Mouse (Mus musculus) midbrain, embryonic 15.5 days (tissue): ENCODE measurements around the gene Tmem91. TPM values are rescaled to one million over a fixed set of nuclear protein-coding genes. Genes with fewer than 3 reads are reported as not detected.
A peak's percentile ranks its signal among the peaks of the same experiment; 100 is the strongest.
"Not testable (repeated sequence)": the region's sequence is repeated elsewhere in the genome, so short reads cannot be mapped to it uniquely, and the experiment has no call there.

Experiments used
- ATAC-seq: fragments of 200-750 bp; cut with Nextera tagmentation; replicated peaks from 2 replicates; pipeline ENCODE4 v1.8.0; 2017; ENCODE audit warnings: moderate TSS enrichment
- H3K27ac ChIP-seq: fragments of 300-500 bp; sonication (generic); 2 replicates; pipeline ENCODE4 v1.5.1; 2015; ENCODE audit warnings: mild to moderate bottlenecking, inconsistent platforms
- H3K27me3 ChIP-seq: fragments of 300-500 bp; sonication (generic); replicated peaks from 2 replicates; pipeline ENCODE4 v1.6.1; 2015; ENCODE audit warnings: inconsistent platforms
- H3K36me3 ChIP-seq: fragments of 300-500 bp; sonication (generic); replicated peaks from 2 replicates; pipeline ENCODE4 v1.6.1; 2015; ENCODE audit warnings: inconsistent platforms
- H3K4me1 ChIP-seq: fragments of 300-500 bp; sonication (generic); 2 replicates; pipeline ENCODE4 v1.6.1; 2015; ENCODE audit warnings: inconsistent platforms
- H3K4me2 ChIP-seq: fragments of 300-500 bp; sonication (generic); 2 replicates; pipeline ENCODE4 v1.6.1; 2015; ENCODE audit warnings: inconsistent platforms, mild to moderate bottlenecking, moderate library complexity
- H3K4me3 ChIP-seq: fragments of 300-500 bp; sonication (generic); 2 replicates; pipeline ENCODE4 v1.5.1; 2015; ENCODE audit warnings: mild to moderate bottlenecking, inconsistent platforms
- H3K9ac ChIP-seq: fragments of 300-500 bp; sonication (generic); 2 replicates; pipeline ENCODE4 v1.6.1; 2015; ENCODE audit warnings: mild to moderate bottlenecking, inconsistent platforms
- H3K9me3 ChIP-seq: fragments of 300-500 bp; sonication (generic); 2 replicates; pipeline ENCODE4 v1.6.1; 2016; ENCODE audit warnings: inconsistent platforms
- WGBS: fragments of 180-500 bp; shearing (Covaris S2); methylation state at CpG from one replicate; pipeline ENCODE4 v1.1.7; 2015; ENCODE audit warnings: mixed read lengths; 5-methylcytosine and 5-hydroxymethylcytosine counted together
- polyA plus RNA-seq: library from polyadenylated mRNA; unstranded; fragments of >200 nt; fragmentation: Nextera tagmentation; extraction: Ambion mirVana; gene quantifications from 2 replicates; pipeline ENCODE4 v1.2.1, GENCODE M21; 2015

The Tmem91 gene
- polyA plus RNA-seq, result 53.5 and 54.0 TPM in 2 replicates

DNA sequence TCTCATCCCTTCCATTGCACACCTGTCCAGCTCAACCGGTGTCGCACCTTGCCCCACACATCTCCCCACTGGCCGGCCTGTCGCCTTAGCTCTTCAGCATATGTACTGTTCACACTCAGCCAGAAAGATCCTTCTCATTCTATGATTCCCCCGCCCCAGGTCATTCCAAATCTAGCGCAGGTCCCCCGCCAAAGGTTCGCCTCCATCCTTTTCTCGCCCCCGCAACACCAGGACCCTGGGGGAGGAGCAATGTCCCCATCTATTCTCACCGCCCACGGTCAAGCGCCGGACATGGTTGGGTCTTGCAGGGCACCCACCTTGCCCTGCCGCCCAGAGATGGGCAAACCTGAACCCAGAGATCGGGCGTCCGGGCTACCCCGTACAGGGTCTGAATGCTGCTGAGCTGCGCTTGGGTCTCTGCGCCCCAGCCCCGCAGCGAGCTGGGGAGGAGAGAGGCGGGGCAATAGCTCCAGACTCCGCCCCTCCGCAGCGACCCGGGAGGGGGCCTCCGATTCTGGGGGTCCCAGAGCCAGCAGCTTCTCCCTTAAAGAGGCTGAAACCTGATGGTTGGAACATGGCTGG lies at the start of gene Tmem91:
TSS of gene Tmem91 (minus strand) at position 448 of the 582 bp plus-strand sequence.
- peak; percentile 48 for ATAC-seq
- Histone ChIP-seq H3K36me3 (no peaks in the 10 kb centered on the region), H3K4me3 (peak within 1 kb of the TSS; percentile 48), H3K27me3 (peaks cover 23% of the 10 kb centered on the region), H3K9me3 (no peaks in the 10 kb centered on the region), H3K4me2 (peak within 1 kb of the TSS; percentile 74), H3K4me1 (peaks cover 9% of the 10 kb centered on the region; the same call in 1 of the 2 replicates), H3K27ac (no peak within 1 kb of the TSS; the same call in 1 of the 2 replicates), H3K9ac (peak within 1 kb of the TSS; percentile 66)
- under 1% methylated on average over 29 of the region's 29 CpGs for WGBS

DNA sequence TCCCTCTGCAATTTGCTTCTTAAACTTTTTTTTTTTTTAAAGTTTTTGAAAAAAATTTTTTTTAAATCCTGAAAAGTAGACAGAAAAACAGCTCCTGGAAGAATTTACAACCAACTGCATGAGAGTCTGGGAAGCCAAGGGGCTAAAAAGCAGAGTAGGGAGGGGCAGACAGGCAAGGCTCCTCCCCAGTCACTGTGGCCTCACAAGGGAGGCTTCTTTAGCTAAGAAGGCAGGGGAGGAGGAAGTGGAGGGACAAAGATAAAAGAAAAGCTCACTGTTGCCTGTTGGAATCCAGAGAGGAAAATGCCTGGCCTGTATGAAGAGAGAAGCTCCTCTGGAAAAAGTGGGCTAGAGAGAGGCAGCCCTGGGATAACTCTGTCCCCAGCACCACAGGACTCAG lies 46.8 kb upstream of the Tmem91 start:
- not testable (repeated sequence) for ATAC-seq, H3K27ac ChIP-seq, H3K4me2 ChIP-seq, H3K27me3 ChIP-seq, H3K9me3 ChIP-seq, H3K4me3 ChIP-seq, H3K9ac ChIP-seq
- peaks cover 56% of the 10 kb centered on the region for H3K36me3 ChIP-seq
- H3K4me1 ChIP-seq, result peaks cover 23% of the 10 kb centered on the region

DNA sequence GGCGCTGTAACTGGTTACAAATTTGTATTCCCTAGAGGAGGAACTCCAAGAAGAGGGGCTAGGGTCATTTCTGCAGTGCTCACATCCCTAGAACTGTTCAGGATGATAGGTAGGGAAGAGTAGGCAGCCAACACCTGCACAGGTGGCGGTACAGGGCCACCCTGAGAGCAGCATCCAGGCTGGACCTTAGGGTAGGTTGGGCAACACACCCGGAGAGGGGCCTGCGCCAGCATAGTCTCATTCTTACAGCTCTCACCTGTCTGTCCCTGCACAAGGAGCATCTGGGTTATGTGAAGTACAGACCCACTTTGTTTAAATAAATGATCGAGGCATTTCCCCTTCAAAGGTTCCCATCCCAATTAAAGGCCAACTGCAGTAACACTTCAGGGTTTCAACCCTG lies 45.8 kb upstream of the Tmem91 start:
- no peaks in the 10 kb centered on the region for H3K9me3 ChIP-seq
- 94% methylated on average over 5 of the region's 5 CpGs for WGBS
- H3K27ac ChIP-seq, result no peak overlapping the region
- H3K4me1 ChIP-seq, result peaks cover 23% of the 10 kb centered on the region
- H3K9ac ChIP-seq, result no peak overlapping the region
- no peak overlapping the region for H3K4me2 ChIP-seq
- no peaks in the 10 kb centered on the region for H3K27me3 ChIP-seq
- peaks cover 50% of the 10 kb centered on the region for H3K36me3 ChIP-seq
- ATAC-seq, result no peak
- H3K4me3 ChIP-seq, result no peak overlapping the region

DNA sequence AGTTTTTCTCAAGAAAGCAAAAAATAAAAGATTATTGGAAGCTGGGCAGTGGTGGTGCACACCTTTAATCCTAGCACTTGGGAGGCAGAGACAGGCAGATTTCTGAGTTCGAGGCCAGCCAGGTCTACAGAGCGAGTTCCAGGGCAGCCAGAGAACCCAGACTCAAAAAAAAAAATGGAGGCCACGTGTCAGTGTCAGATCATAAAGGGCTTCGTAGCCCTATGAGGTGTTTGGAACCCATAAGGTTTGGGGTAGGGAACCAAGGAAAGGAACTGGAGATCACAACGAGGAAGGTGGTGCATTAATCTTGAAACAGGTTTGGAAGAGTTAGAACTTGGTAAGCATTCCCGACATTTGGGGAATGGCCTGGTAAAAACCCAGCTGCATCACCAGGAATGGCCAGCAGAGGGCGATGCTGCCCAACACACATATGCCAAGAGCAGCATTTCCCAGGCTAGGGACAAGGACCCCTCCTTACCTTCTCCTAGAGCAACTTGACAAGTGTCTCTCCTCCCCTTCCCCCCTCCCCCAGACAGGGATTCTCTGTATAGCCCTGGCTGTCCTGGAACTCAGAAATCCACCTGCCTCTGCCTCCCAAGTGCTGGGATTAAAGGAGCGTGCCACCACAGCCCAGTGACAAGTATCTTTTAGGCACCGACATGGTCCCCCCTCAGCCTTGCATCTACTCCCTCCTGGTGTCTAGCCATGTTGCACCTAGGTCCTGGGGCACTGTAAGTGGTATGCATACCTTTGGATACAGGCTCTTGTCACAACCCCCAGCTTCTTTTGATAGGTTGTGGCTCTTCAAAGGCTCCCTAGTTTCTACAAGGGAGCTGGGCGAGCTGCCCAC lies 45.0 kb upstream of the Tmem91 start:
- H3K36me3 ChIP-seq, result peaks cover 50% of the 10 kb centered on the region
- H3K4me3 ChIP-seq, result no peak overlapping the region
- H3K27me3 ChIP-seq, result no peaks in the 10 kb centered on the region
- H3K27ac ChIP-seq, result peak overlapping the region; percentile 41; the same call in 1 of the 2 replicates
- ATAC-seq, result peak; percentile 51; the same call in 1 of the 2 replicates
- no peaks in the 10 kb centered on the region for H3K9me3 ChIP-seq
- H3K4me1 ChIP-seq, result peaks cover 23% of the 10 kb centered on the region
- H3K9ac ChIP-seq, result no peak overlapping the region
- peak overlapping the region; percentile 72; the same call in 1 of the 2 replicates for H3K4me2 ChIP-seq
- 62% methylated on average over 10 of the region's 10 CpGs for WGBS

DNA sequence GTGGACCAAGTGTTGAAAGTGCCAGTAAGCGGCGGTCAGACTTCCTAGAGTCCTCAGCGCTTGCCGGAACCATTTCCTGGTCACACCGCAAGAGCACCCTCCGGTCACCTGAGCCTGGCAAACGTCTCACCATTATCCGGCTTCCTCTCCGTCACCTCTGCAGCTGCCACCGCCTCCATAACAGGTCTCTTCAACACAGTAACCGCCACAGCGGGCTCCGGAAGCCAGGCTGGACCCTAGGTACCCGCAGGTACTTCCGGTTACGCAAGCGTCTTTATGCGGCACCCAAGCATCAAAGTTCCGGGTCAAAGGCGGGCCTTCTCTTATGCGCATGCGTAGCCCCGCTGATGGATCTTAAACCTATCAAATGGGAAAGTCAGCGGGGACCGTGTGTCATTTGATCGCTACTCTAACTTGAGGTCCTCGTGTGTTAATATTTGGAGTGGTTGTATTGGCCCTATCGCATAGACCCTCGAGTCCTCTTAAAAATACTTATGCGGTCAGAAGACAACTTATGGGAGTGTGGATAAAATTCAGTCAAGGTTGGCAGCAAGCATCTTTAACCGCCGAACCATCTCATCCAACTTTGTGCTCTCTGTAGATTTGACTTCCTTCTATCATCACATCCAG lies 43.9 kb upstream of the Tmem91 start, which contains the start of gene Ccdc97:
TSS of gene Ccdc97 (minus strand) at position 301 of the 630 bp plus-strand sequence.
- H3K27me3 ChIP-seq, result no peaks in the 10 kb centered on the region
- 5% methylated on average over 32 of the region's 32 CpGs for WGBS
- ATAC-seq, result peak; percentile 89
- peak within 1 kb of the TSS; percentile 61 for H3K9ac ChIP-seq
- no peaks in the 10 kb centered on the region for H3K9me3 ChIP-seq
- peaks cover 23% of the 10 kb centered on the region for H3K4me1 ChIP-seq
- H3K4me2 ChIP-seq, result peak within 1 kb of the TSS; percentile 72
- peak within 1 kb of the TSS; percentile 83 for H3K27ac ChIP-seq
- H3K4me3 ChIP-seq, result peak within 1 kb of the TSS; percentile 76
- peaks cover 50% of the 10 kb centered on the region for H3K36me3 ChIP-seq

DNA sequence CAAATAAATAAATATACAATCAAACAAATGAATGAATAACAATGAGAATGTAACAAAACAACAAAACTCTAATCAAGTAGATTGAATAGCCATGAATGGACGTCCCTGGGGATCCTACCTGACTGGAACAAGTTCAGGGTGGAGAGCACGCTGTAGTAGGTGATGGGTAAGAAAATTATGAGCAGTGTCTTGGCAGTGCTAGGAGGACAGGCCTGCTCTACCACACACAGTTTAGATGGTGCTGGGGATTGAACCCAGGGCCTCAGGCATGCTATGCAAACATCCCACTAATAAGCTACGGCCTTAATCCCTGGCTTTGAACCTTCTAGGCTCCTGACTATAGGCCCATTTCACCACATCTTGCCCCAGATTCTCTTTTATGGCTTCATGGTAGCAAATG lies 42.5 kb upstream of the Tmem91 start:
- Histone ChIP-seq H3K4me2 (peak overlapping the region; percentile 72; the same call in 1 of the 2 replicates), H3K9ac (no peak overlapping the region), H3K27ac (no peak overlapping the region), H3K4me3 (0 out of 2 replicates have a peak overlapping the region, but pooled peaks have one; percentile 76), H3K9me3 (no peaks in the 10 kb centered on the region), H3K27me3 (no peaks in the 10 kb centered on the region), H3K36me3 (peaks cover 43% of the 10 kb centered on the region), H3K4me1 (peaks cover 23% of the 10 kb centered on the region)
- 93% methylated on average over 3 of the region's 3 CpGs for WGBS
- no peak for ATAC-seq

DNA sequence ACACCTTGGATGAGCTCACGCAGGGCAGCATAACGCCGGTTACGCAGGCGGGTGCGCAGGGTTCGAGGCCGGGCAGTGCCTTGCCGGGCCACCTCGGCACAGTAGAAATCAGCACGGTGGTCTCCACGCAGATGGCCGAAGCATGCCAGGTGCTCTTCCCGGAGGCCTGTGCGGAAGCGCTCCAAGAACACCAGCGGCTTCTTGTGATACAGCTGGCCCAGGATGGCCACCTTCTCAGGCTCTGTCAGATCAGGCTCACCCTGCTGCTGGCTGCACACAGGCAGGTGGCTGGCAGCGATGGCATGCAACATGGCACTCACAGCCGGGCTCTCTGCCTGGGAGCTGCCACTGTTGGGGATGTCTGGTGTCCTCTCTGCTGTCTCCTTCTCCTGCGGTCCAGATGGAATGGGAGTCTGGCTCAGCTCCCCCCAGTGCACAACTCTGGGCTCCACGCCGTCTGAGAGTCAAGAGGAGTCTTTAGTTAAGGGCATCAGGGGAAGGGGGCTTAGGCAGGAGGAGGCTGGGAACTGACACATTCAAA lies 40.8 kb upstream of the Tmem91 start:
- Histone ChIP-seq H3K9ac (no peak overlapping the region), H3K27ac (no peak overlapping the region), H3K9me3 (no peaks in the 10 kb centered on the region), H3K4me1 (peaks cover 27% of the 10 kb centered on the region), H3K4me3 (no peak overlapping the region), H3K36me3 (peaks cover 34% of the 10 kb centered on the region), H3K4me2 (no peak overlapping the region), H3K27me3 (no peaks in the 10 kb centered on the region)
- ATAC-seq, result no peak
- 97% methylated on average over 22 of the region's 22 CpGs for WGBS

DNA sequence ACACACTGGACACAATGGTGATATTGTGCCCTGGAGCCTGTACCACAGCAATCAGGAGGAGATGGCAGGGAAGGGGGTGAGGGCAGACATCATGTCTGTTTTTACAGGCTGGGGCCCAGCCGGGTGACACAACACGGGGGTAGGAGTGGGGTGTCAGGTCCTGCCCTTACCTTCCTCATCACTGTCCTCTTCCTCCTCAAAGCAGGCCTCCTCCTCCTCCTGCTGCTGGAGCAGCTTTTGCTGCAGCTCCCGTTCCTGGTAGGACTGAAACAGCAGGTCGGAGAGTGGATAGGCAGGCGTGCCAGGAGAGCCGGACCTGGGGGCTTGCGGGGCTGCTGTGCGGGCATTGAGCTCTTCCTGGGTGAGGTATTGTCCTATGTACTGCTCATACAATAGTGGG lies 39.6 kb upstream of the Tmem91 start:
- 96% methylated on average over 8 of the region's 8 CpGs for WGBS
- no peak overlapping the region for H3K9ac ChIP-seq
- peaks cover 30% of the 10 kb centered on the region for H3K36me3 ChIP-seq
- no peaks in the 10 kb centered on the region for H3K9me3 ChIP-seq
- H3K4me3 ChIP-seq, result no peak overlapping the region
- ATAC-seq, result no peak
- H3K4me2 ChIP-seq, result no peak overlapping the region
- H3K27ac ChIP-seq, result no peak overlapping the region
- H3K27me3 ChIP-seq, result no peaks in the 10 kb centered on the region
- peaks cover 36% of the 10 kb centered on the region for H3K4me1 ChIP-seq

DNA sequence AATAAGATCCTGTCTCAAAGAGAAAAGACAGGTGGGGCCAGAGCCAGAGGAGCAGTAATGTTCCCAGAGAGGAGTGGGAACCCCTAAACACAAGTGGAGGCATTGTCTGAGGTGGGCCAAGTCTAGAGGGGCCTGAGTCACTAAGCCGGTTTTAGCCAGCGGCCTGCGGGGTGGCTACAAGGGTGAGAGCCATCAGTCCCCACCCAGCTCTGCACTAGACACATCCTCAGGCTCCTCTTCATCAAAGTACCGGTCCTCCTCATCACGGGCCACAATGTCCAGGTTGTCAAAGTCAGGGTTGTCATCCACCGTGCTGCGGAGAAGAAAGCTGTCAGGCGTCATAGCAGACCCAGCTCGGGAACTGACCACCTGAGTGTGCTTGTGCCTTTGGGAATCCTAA lies 37.8 kb upstream of the Tmem91 start:
- no peak overlapping the region for H3K4me2 ChIP-seq

DNA sequence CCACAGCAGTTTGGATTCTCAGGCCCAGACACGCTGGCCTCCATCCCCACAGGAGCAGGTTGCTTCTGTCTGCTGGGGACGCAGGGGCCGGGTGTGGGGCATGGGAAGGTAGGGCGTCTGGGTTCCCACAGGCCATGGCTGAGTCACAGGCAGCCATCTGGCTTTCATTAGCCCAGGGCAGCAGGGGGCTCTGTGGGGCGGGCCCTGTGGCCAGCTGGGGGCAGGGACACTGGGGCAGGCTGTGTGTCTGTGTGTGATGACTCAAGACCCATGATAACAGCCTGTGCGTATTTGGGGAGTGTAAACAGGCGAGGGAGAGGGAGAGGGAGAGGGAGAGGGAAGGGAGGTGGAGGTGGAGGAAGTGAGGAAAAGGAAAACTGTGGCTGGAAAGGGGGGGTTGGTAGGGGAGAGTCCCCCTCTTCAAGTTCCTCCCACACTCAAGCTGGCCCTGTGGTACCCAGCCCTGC lies 36.8 kb upstream of the Tmem91 start:
- H3K4me1 ChIP-seq, result peaks cover 17% of the 10 kb centered on the region
- H3K36me3 ChIP-seq, result peaks cover 30% of the 10 kb centered on the region
- H3K4me3 ChIP-seq, result no peak overlapping the region
- no peak overlapping the region for H3K4me2 ChIP-seq
- WGBS, result 32% methylated on average over 7 of the region's 7 CpGs
- H3K9me3 ChIP-seq, result no peaks in the 10 kb centered on the region
- no peak overlapping the region for H3K9ac ChIP-seq
- H3K27ac ChIP-seq, result no peak overlapping the region
- no peaks in the 10 kb centered on the region for H3K27me3 ChIP-seq
- 0 out of 2 replicates have a peak, but pooled peaks have one; percentile 15 for ATAC-seq

More for the DNA sequence above, 37.8 kb upstream of the Tmem91 start:
- Histone ChIP-seq H3K27me3 (no peaks in the 10 kb centered on the region), H3K9ac (no peak overlapping the region), H3K9me3 (no peaks in the 10 kb centered on the region), H3K27ac (no peak overlapping the region), H3K36me3 (peaks cover 30% of the 10 kb centered on the region), H3K4me3 (no peak overlapping the region), H3K4me1 (peaks cover 25% of the 10 kb centered on the region)
- WGBS, result 96% methylated on average over 9 of the region's 9 CpGs
- ATAC-seq, result no peak

DNA sequence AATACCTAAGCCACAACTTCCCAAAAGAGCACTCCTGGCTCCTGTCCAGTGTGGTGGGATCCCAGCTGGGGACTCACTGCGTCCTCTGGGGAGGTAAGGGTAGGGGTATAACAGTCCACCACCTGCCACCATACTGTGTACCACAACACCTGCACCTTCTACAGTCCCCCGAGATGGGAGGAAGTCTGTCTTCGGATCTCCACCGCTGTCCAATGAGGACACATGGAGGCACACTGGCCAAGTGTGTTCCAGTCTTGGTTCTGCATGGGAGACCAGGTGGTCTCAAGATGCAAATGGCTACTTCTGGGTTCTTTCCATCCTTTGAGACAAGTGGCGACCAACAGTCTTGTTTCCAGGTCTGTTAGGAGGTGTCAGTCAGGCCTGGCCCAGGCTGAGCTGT lies 36.2 kb upstream of the Tmem91 start:
- Histone ChIP-seq H3K27me3 (no peaks in the 10 kb centered on the region), H3K36me3 (peaks cover 29% of the 10 kb centered on the region), H3K4me3 (no peak overlapping the region), H3K4me2 (no peak overlapping the region), H3K27ac (no peak overlapping the region), H3K9me3 (no peaks in the 10 kb centered on the region), H3K9ac (no peak overlapping the region), H3K4me1 (peaks cover 17% of the 10 kb centered on the region)
- WGBS, result 60% methylated on average over 5 of the region's 5 CpGs
- ATAC-seq, result no peak
